Mouse (Mus musculus): ENCODE measurements at regions not wholly inside any gene's neighbourhood (a gene's known extent, or its start where the extent isn't known, plus 50 kb on each side); places are given as distances from the start of the nearest gene placed in this dataset.

DNA sequence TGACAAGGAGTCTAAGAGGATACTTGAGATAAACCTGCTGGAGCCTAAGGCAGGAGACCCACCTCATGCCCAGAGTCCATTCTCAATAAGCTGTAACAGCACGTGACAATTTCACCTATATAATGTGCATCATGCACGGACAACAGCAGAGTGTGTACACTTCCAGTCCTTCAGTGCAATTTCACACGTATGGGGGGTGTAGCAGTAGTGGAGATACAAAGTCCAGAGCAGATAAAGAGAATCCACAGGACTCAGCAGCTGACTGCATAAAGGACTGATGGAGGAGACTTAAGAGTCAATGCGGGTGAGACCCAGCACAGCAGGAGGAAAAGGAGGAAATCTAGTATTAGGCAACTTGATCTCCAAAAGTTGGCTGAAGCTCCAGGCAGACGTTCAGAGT, 192.7 kb upstream of the Egln3 start:
- DNase-seq (ENCODE audit: low spot score in 2 of 2): no peak

- no peak for DNase-seq (ENCODE audit: low spot score in 2 of 2)
These were observed 181.7 kb upstream of the Egln3 start for GRCm38 (mm10) chr12:54385401-54385800.

DNA sequence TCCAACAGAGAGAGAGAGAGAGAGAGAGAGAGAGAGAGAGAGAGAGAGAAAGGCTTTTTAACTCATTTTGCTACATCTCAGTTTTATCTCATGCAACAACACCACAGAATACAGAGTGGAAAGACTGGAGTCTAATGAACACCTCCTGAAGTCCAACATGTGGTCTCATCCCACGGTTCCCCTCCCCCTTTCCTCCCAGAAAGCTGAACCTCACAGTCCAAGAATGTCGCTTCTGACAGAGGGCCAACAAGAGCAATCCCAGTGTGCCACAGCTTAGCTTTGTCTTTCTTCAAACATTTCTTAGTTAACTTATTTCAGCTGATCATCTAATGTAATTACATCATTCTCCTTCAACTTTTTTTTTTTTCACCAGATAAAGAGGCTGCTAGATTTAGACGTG, 180.5 kb upstream of the Egln3 start:
- DNase-seq (ENCODE audit: low spot score in 2 of 2): no peak

GRCm38 (mm10) chr12:54382965-54383364, 179.3 kb upstream of the Egln3 start:
- no peak for DNase-seq (ENCODE audit: low spot score in 2 of 2)

DNA sequence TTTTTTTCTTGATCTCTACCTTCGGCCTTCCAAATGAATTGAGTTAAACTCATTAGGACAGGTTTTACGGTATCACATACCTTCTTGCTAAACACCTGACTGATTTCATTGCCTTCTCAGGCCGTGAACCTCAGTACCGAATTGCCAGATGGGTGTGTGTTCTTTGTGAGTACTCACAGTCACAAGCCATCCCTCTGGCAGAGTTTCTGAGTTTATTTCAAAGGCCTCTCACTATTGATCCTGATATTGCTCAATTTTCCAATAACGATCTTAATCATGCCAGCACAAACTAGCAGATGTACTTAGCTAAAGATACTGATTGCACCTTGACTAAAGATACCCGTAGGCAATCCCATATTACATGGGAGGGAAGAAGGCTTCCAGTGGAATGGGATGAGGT, 178.4 kb upstream of the Egln3 start:
- no peak for DNase-seq (ENCODE audit: low spot score in 2 of 2)

DNA sequence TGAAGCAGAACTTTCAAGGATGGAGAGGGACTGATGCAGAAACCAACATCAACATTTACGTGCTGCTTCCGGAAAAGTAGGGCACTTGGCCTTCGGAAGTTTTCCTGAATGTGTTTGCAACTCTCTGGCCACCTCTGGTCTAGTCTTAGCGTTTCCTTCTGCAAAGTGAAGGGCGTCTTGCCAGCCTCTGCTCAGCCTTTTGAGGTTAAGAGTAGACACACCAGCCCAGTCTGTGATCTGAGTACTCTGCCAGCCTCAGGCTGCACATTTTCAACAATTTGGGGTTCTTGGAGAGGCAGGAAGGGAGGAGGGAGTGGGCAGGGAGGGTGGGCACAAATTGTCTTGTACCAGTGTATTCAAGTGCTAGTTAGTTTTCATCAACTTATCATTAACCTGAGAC, 176.7 kb upstream of the Egln3 start:
- DNase-seq (ENCODE audit: low spot score in 2 of 2): no peak

GRCm38 (mm10) chr12:54378576-54378975, 174.9 kb upstream of the Egln3 start:
- DNase-seq (ENCODE audit: low spot score in 2 of 2): no peak

DNA sequence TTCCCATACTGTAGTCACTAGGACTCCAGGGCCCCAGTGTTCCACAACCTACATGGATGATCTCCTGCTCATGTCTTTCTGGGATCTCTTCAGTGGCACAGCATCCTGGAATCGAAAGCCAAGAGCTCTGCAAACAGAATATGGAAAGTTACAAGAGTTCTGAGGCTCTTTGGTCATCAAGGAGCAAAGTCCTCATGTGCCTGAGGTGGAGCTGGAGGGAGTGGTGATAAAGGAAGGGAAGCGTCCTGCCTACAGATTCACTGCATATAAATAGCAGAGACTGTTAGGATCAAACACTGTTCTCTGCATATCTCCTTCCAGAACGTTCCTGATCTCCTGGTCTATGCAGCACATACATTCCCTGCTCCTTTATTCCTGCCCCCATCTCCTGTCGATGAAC, 170.4 kb upstream of the Egln3 start:
- no peak for DNase-seq (ENCODE audit: low spot score in 2 of 2)

- DNase-seq (ENCODE audit: low spot score in 2 of 2): no peak
These were observed 165.6 kb upstream of the Egln3 start for GRCm38 (mm10) chr12:54369217-54369616.

DNA sequence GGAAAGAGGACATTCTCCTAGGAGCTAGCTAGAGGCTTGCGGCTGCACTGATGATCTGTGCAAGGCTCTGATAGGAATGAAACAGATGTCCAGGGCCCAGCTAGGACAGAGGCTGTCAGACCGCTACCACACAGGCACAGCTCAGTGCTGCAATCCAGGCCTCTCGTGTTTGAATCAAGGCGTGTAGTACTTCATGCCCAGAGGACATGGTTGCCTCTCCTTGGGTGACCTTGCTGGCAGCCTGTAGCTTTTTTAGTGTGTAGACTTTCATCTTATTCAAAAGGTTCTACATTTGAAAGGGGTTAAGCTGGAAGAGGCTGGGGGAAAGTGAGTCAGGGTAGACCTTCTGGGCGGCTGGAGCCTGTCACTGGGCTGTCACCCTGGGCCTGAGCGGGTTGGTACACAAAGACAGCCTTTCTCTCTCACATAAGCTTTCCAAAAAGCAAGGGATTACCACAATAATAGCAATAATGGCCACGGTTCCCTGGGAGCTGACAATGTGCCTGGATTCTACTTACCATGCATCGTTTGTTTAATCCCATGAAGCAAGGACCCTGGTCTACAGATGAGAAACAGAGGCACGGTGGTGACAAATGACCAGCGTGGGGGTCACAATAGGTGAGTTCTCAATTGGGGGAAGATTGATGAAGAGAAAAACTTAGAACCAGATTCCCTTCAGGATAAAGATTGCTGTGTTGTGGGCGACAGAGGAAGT, 160.9 kb upstream of the Egln3 start:
- no peak for DNase-seq (ENCODE audit: low spot score in 2 of 2)

DNA sequence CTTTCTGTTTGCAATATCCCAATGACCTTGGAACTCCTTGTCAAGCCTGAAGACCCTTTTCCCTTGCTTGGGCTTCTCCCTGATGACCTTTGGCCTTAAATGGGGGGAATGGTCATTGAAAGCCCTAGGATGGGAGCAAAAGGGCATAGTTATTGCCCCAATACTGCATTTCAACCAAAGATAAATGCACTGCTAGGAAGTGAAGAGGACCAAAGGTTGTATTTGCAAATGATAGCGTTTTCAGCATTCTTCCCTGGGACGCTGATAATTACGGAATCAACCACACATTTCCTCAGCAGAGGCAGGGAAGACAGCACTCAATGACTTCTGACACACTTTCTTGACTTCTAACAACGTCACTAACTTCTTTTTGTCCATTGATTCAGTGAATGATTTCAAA, 158.1 kb upstream of the Egln3 start:
- no peak for DNase-seq (ENCODE audit: low spot score in 2 of 2)

GRCm38 (mm10) chr12:54354187-54354586, 150.5 kb upstream of the Egln3 start:
- DNase-seq (ENCODE audit: low spot score in 2 of 2): no peak

DNA sequence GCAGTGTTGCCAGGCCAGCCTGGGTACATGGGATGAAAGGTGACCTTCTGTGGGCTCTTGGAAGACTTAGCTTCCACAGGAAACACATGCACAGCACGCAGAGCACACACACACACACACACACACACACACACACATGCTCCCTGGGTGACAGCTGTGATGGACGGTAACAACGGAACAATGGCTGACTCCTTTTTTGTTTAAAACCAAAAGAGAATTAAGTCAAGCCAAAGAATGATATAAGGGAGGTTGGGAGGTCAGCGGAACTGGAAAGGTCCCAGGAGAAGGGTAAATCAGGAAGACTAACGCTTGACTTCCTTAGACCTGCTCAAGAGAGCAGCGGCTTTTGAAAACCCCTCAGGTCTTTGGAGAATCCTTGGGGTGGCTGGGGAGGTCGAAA, 150.0 kb upstream of the Egln3 start:
- no peak for DNase-seq (ENCODE audit: low spot score in 2 of 2)

DNA sequence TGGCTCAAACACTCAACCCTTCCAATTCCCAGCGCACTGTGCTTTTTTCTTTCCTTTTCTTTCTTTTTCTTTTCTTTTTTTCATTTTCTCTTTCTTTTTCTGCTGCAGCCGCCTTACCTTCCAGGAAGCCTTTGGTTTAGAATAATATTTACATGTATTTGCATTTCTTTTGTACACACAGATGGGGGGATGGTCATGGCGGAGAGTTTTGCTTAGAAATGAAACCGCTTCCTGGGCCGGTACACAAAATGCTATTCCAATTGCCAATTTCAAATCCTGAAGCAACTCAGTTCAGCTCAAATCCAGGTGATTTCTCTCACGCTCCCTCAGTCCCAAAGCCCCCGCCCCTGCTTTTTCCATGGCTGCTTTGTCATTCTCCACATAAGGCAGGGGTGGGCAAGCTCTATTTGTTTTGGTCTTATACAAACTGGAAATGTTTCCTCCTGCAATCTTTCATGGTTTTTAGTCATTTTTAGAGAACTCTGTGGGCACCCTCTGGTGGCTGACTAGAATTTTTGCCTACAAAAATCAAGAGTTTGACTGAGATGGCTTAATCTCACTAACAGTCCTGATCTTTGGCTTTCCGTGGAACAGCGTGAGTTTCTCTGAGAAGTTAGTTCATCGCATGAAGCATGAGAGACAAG, 149.4 kb upstream of the Egln3 start:
- DNase-seq (ENCODE audit: low spot score in 2 of 2): peak; percentile 6 to 21

GRCm38 (mm10) chr12:54350293-54350692, 146.6 kb upstream of the Egln3 start:
- no peak for DNase-seq (ENCODE audit: low spot score in 2 of 2)

GRCm38 (mm10) chr12:54349403-54349802, 145.7 kb upstream of the Egln3 start:
- DNase-seq (ENCODE audit: low spot score in 2 of 2): no peak

DNA sequence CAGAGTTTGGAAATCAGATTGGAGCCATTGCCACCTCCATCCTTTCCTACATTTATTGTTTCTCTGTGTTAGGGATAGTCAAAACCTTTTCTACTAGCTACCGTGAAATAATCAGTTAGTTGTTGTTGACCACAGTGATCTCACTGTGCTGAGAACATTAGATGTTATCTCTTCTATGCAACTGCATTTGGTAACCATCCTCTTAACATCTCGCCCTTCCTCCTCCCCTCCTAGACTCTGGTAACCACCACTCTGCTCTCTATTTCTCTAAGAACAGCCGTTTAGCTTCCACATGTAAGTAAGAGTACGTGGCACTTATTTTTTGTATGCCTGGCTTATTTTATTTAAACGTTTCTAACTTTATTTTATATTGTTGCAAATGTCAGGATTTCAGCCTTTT, 139.8 kb upstream of the Egln3 start:
- no peak for DNase-seq (ENCODE audit: low spot score in 2 of 2)

GRCm38 (mm10) chr12:54335509-54335908, 131.8 kb upstream of the Egln3 start:
- DNase-seq (ENCODE audit: low spot score in 2 of 2): no peak

DNA sequence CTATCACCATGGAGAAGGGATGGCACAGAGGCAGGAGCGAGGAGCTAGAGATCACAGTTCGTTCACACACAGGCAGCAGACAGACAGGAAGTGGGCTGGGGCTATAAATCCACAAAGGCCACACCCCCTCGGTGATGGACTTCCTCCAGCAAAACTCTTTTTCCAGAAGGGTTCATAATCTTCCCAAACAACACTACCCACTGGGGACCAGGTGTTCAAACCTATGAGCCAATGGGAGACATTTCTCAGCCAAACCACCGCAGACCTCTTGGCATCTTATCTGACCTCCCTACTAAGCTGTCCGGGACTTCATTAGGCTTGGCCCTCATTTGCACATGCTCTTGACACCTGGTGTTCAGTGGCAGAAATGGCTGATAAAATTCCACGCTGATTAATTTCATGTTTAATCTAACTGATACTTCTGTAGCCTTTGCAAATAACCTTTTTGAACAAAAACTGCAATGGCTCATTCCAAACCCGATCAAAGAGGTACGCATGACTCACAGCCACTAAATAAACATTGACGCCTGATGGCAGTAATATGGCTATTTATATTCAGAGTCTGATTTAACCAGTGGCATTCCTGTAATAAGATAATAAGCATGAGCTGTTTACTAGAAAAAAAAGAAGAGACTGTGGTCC, 131.0 kb upstream of the Egln3 start:
- no peak for DNase-seq (ENCODE audit: low spot score in 2 of 2)

DNA sequence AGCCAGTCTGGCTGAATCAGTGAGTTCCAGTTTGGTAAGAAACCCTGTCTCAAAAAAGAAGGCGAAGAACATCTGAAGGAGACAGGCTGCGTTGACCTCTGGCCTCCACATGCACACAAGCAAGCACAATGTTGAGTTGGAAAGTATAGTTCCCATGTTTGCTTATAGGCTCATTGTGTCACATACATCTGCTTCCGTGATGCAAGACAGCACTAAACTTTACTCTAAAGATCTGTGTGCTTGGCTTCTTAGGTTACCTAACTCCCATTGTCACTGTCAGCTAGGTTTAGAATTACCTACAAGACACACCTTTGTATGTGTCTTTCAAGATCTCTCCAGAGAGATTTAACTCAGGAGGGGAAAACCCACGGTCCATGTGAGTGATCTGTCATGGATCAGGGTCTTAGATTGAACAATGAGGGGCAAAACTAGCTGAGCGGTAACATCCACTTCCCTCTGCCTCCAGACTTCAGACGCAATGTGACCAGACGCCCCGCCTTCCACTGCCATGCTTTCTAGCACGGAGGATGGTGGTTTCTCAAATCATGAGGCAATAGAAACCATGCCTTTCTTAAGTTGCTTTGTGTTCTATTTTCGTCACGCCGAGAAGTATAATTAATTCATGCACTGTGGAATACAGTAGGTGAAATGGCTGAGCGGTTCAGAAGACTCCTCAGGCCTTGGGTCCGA, 130.1 kb upstream of the Egln3 start:
- DNase-seq (ENCODE audit: low spot score in 2 of 2): no peak

DNA sequence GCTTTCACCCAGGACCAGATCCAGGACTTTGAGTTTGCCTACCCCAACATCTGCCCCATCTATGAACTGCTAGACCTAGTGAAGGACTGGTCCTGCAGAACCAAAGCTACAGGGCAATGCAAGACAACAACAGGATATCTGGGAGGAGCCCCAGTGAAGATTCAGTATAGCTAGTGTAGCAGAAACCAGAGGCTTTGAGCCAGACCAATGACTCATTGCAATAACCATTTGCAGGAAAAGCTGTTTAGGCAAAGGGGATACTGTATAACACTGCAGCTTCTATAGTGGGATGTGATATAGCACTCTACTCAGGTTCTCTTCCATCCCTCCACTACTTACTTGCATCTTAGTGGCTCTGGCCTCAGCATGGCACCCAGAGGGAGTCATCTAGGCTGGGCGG, 123.8 kb upstream of the Egln3 start:
- no peak for DNase-seq (ENCODE audit: low spot score in 2 of 2)

- no peak for DNase-seq (ENCODE audit: low spot score in 2 of 2)
These were observed 122.9 kb upstream of the Egln3 start for GRCm38 (mm10) chr12:54326571-54326970.

GRCm38 (mm10) chr12:54320533-54320932, 116.9 kb upstream of the Egln3 start:
- DNase-seq (ENCODE audit: low spot score in 2 of 2): no peak
